Mouse (Mus musculus) telencephalon, adult 2 months (tissue): ENCODE results near the gene Kat2b.
"Not testable (repeated sequence)": the region's sequence is repeated elsewhere in the genome, so short reads cannot be mapped to it uniquely, and the experiment has no call there.

Experiments used
- DNase-seq: peaks from one replicate; pipeline ENCODE4 v3.0.0-alpha.2; 2011; ENCODE audit warnings: low read depth, low spot score

The Kat2b gene

DNA sequence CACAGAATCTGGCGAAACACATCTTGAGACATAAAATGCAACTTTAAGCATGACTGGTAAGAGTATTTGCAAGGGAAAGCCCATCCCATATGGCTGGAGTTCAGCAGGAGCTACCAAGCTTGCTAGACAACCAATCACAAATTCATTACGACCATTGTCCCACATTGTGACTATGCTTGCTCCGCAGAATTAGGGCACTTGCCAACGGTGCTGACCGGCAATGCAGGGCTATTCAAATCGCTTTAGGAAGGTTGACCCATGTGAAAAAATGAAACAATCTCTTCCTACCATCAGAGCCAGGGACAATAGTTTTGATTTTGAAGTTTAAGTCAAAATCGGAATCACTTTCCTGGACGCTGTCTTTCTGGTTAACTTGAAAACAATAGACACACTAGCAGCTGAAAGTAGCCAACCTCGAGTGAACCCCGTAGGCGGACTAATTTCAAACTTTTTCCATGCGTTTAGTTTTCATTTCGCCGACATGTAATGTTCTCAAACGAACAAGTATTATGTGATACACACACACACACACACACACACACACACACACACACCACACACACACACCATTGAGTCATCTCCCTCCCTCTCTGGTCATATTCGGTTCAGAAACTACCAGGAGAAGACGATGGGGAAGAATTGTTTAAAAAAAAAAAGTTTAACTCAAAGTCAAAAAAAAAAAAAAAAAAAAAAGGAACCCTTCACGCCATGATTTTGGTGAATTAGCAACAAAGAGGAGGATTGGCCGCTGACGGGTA lies at the start of gene Kat2b:
Gene Kat2b (plus strand): TSS at position 701 of the 758 bp plus-strand sequence.
- no peak for DNase-seq

GRCm38 (mm10) chr17:53519364-53519763 lies 47.3 kb upstream of the Kat2b start:
- no peak for DNase-seq

DNA sequence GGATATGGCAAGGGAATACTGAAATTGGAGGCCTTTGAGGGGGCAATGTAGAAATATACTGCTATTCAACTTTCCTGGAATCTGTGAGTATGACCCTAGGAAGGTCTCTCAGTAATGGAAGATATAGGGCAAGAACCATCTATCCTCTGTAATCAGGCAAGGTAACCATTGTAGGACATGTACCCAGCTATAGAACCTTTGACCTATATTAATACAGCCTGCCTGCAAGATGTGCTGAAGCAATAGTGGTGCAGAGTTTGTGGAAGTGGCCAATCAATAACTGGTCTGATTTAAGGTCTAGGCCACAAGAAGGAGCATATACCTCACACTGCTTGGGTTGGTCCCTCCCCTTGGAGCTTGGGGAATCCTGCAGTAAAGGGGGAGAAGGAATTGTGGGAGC lies 46.2 kb upstream of the Kat2b start:
- no peak for DNase-seq

- no peak for DNase-seq
Measured at GRCm38 (mm10) chr17:53528034-53528433, 38.6 kb upstream of the Kat2b start.

DNA sequence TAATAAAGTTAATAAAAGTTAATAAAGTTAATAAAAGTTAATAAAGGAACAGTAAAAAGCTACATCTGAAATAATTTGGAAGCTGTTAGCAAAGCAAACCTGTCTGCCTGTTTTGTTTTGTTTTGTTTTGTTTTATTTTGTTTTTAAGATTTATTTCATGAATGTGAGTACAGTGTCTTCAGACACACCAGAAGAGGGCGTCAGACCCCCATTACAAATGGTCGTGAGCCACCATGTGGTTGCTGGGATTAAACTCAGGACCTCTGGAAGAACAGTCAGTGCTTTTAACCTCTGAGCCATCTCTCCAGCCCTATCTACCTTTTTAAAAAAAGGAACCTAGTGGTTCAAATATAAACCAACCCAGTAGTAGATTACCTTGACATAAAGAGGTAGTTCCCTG lies 35.5 kb upstream of the Kat2b start:
- no peak for DNase-seq

- no peak for DNase-seq
Measured at GRCm38 (mm10) chr17:53532425-53532824, 34.2 kb upstream of the Kat2b start.

DNA sequence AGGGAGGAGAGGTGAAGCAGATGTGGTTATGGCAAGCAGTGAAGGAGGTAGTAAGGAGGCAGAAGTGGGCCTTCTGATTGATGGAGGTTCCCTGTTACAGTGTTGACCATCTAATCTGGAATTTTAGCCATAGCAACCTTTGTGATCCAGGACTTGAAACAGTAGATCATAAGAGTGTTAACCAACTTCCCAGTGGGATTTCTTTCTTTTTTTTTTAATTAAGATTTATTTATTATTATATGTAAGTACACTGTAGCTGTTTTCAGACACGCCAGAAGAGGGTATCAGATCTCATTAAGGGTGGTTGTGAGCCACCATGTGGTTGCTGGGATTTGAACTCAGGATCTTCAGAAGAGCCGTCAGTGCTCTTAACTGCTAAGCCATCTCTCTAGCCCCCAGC lies 27.3 kb upstream of the Kat2b start, which contains the start of gene Pp2d1:
Gene Pp2d1 (minus strand): TSS at position 101 of the 400 bp plus-strand sequence.
- not testable (repeated sequence) for DNase-seq

DNA sequence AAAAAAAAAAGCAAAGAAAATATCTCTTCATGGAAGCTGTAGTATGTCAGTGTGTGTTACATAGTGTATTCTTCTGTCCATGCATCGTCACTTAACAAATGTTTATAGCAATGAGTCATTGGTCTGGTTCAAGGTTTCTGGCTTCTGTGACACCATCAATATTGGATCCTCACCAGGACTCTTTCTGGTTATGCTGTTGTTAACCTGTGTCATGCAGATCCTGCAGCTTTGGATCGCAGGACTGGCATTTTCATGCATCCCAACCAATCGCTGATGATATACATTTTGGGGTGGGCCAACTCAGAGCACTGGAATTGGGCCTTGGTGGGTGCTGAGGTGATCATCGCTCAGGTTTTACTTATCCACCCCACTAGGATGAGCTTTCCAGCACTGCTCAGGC lies 24.1 kb upstream of the Kat2b start:
- DNase-seq: no peak

- DNase-seq: peak; percentile 68
Measured at GRCm38 (mm10) chr17:53543591-53544324, 22.9 kb upstream of the Kat2b start.

- DNase-seq: no peak
Measured at GRCm38 (mm10) chr17:53551306-53552299, 15.1 kb upstream of the Kat2b start.

DNA sequence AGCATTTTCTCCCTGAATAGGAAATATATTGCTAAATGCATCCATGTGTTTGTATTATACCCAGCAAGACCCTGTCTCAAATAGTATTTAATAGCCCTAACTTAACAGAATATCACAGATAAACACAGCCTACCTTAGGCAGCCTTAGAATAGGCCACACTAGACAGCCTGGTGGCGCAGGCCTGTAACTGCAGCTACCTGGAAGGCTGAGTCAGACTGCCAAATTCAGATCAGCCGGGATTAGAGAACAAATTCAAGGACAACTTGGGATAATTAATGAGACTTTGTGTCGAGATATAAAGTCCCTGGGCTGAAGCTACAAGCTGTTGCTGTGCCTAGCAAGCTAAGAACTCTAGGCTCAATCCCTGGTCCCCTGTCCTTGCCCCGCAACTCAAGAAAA lies 12.6 kb upstream of the Kat2b start:
- DNase-seq: no peak

GRCm38 (mm10) chr17:53554813-53555212 lies 11.8 kb upstream of the Kat2b start:
- DNase-seq: no peak

- no peak for DNase-seq
Measured at GRCm38 (mm10) chr17:53557443-53557842, 9.2 kb upstream of the Kat2b start.

DNA sequence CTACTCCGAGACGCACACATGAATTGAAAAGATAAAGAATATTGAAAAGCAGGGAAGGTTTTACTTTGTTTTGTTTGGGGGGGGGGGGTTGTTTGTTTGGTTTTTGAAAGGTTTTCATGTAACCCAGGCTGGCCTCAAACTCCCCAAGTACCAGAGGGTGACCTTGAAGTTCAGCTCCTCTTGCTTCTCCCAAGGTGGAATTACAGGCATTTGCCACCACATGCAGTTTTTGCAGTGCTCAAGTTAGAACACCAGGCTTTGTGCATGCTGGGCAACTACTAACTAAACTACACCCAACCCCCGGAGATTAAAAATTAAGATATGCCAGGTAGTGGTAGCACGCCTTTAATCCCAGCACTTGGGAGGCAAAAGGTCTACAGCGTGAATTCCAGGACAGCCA lies 7.0 kb upstream of the Kat2b start:
- DNase-seq: no peak

DNA sequence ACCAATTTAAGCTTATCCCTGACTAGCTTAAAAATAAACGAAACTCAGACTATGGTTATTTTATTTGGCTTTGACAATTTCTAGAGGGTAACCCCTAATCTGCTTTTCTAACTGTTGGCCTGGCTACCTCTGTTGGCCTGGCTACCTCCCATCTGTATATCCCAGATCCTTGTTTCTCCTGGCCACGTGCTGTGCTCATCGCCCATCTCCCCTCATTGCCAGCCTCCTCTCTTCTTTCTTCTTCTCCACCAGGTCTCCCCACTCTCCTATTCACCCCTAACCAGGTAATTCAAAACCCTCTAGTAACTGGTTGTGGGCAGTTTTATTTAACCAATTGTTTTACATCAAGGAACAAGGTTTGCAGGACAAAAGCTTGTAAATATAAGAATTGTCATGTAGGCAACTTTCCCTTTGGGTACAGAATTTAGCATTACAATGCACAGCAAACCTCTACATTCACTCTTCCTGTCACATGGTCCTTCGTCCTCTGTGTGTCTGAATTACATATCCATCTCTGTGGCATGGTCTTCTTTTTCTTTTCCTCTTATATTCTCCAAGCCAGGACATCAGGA lies 5.1 kb upstream of the Kat2b start:
- DNase-seq: no peak

- DNase-seq: no peak
Measured at GRCm38 (mm10) chr17:53564837-53565236, 1.8 kb upstream of the Kat2b start.

DNA sequence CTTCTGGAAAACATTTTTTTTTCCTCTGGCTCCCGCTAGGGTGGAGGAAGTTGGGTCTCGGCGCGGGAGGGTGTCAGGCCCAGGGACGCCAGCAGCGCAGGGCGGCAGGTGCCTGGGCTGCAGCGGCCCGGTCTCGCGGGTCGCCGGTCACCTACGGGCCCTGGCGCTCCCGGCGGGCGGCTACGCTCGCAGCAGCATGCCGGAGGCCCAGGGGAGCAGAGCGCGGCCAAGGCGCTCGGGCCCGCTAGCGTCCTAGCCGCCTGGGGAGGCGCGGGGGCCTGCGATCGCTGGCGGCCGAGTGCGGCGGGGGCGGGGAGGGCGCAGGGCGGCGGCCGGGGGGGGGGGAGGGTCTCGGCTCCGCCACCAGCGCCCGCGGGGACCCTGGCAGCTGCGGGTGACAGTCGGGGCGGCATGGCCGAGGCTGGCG lies 271 bp downstream of the Kat2b start:
- DNase-seq: no peak

- DNase-seq: no peak
Measured at GRCm38 (mm10) chr17:53567346-53568101, 863 bp downstream of the Kat2b start.

DNA sequence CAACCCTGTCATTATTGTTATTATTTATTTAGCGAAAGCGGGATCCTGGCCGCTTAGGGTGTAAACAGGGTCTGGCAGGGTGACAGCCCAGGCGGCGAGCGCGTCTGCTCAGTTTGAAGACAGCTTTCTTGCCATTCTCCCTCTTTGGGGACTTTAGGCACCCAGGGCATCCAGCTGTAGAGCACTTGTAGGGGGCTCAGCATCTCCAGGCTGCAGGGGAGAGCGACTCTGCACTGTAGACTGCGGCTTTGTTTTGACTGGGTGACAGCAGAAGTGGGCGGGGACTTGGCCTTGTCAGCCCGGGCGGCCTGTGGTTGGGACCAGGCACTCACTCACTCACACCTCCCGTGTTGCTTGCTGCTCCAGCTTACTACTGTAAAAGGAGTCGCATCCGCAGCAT lies 1.5 kb downstream of the Kat2b start:
- DNase-seq: no peak

DNA sequence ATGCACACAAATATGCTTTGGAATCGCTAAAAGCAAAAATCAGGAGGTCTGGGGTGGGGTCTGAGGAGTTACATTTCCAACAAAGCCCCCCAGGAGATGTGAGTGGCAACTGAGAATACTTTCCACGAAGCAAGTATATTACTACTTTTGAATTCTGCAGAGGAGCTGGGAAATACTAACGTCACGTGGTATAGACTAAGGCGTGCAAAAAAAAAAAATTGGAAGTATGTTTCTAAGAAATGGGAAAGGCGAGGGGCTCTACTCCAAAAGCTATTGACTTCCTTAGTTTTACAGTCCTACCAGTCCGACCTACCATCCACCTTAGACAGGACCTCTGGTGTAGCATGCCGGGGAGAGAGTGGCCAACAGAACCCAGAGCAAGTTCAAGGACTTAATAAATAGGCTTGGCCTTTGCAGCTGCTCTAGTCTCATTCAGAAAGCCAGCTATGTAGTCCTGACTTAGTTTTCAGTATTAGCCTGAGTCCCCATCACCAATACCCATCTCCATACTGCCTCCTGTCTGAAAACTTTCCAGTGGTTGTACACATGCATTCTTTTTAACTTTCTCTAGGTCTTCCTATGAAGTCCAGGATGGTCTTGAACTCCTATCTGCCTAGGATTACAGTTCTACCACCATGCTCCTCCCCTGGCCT lies 2.2 kb downstream of the Kat2b start:
- DNase-seq: no peak
